Mouse (Mus musculus) spleen, adult 2 months (tissue): ENCODE data around the gene Klf2.

Source experiments
- CTCF ChIP-seq: fragments of 200-500 bp; IDR thresholded peaks from 2 replicates; pipeline ENCODE4 v1.5.1; 2011; ENCODE audit warnings: mild to moderate bottlenecking, inconsistent platforms; ENCODE audit not compliant: insufficient read depth, insufficient read length, insufficient replicate concordance; ENCODE audit errors: extremely low read depth
- POLR2A ChIP-seq: fragments of 200-500 bp; IDR thresholded peaks from 2 replicates; pipeline ENCODE4 v1.6.1; 2011; ENCODE audit warnings: low read depth, low read length, inconsistent platforms

DNA sequence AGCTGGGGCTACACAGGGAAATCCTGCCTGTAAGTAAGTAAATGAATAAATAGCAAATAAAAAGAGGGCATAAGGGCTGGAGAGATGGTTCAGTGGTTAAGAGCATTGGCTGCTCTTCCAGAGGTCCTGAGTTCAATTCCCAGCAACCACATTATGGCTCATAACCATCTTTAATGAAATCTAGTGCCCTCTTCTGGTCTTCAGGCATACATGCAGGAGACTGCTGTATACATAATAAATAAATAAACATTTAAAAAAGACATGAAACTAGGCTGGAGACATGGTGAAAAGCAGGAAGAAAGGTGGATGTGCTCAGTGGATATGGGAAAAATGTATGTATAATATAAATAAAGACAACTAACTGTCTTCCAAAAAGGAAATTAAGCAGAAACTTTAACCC is 25.5 kb upstream of the Klf2 start:
- no peak for TF ChIP-seq POLR2A
- no peak for TF ChIP-seq CTCF
